Comparison of ENCODE assay signal across 10 mouse cellular contexts in the genomic region with DNA sequence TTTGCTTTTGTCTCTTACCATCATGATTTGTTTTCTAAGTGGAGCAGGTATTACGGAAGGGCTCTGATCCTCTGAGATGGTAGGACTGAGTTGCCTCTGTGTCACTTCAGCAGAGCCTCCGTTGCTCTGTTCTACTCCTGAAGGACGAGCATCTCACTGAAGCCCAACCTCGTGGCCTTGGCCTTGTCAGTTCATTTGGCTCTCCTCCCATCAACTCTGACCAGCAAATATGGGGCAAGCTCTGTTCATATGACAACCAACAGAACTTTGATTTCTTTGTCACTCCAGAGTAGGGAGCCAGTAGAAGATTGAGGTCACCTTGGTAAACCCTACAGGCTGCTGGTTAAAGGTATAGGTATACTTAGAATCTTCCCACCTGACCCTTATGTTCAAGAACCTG.
"Had no signal": no experiment of that assay in that cellular context is flagged by ENCODE, and none has a peak within 500 bp of the region (broad histone marks: within the 10 kb centered on the region; RNA-seq: fewer than 3 reads in every experiment).

No protein-coding gene starts in this region.

- DNase-seq: kidney, adult 8-10 months; kidney, postnatal 10 days; kidney, postnatal 4 days; liver; liver, postnatal 0 days; lung, postnatal 10 days; lung, postnatal 36 days; midbrain, embryonic 14.5 days; thymus, adult 18-20 months; thymus, postnatal 36 days had no signal
